In the genomic region with DNA sequence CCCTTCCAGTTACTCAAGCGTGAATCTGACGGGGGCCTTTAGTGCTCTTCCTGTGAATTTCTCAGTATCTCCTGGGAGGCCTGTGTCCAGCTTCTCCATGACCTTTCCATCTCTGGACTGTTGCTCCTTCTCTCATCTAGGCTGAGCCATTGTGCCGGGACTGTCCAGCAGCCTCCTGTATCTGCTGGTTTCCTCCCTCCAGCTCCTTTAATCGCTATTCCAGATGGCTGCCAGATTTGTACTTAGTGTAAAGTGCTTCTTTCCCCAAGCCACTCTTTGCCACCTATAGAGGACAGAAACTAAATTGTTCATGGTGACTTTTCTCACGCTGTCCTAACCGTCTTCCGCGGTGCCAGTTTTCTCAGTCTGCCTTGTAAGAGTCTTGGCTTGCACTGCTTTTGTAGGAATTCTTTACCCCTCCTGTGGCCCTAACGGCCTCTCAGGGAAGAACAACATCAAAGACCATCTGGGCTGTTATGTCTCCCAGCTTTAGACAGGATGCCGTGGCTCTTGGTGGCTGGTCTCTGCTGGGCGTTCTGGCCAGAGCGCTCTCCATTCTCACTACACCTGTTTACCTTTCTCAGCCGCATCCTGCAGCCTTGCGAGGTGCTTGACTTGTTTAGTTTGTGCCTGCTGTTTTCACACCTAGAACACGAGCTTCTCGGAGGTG, we compare ENCODE assay signal across 9 mouse cellular contexts. TPM values are rescaled to one million over a fixed set of nuclear protein-coding genes. Genes with fewer than 3 reads are reported as not detected.
DNase-seq lines count a peak whose midpoint lies in the region; ATAC-seq and TF ChIP-seq lines count a peak whose summit lies in the region.
"Had no signal": no experiment of that assay in that cellular context is flagged by ENCODE, and none has a peak within 500 bp of the region (broad histone marks: within the 10 kb centered on the region; RNA-seq: fewer than 3 reads in every experiment).

No protein-coding gene starts in this region.

- 0 out of 2 replicates have a peak overlapping the region, but pooled peaks have one; percentile 43 for H3K27ac ChIP-seq in heart, embryonic 10.5 days
- H3K27ac ChIP-seq in embryonic facial prominence, embryonic 15.5 days (replicated peaks): peak overlapping the region; percentile 18
- peak overlapping the region; percentile 9; the same call in 1 of the 2 replicates for H3K27ac ChIP-seq in limb, embryonic 14.5 days (replicated peaks; ENCODE audit: low read depth, low read length)
- H3K27ac ChIP-seq: liver, embryonic 14.5 days; stomach, embryonic 15.5 days had no signal

- no peaks in the 10 kb centered on the region for H3K9me3 ChIP-seq in heart, embryonic 10.5 days
- no peaks in the 10 kb centered on the region for H3K9me3 ChIP-seq in embryonic facial prominence, embryonic 15.5 days (replicated peaks)
- H3K9me3 ChIP-seq in limb, embryonic 14.5 days (ENCODE audit: control insufficient read depth, low read length): no peaks in the 10 kb centered on the region
- H3K9me3 ChIP-seq: stomach, embryonic 15.5 days had no signal

- H3K4me3 ChIP-seq in heart, embryonic 10.5 days: no peak overlapping the region
- no peak overlapping the region for H3K4me3 ChIP-seq in embryonic facial prominence, embryonic 15.5 days (replicated peaks)
- no peak overlapping the region for H3K4me3 ChIP-seq in limb, embryonic 14.5 days (replicated peaks; ENCODE audit: low read length)
- H3K4me3 ChIP-seq: stomach, embryonic 15.5 days had no signal

- no peak for DNase-seq in heart, embryonic 10.5 days (ENCODE audit: low spot score)
- DNase-seq in heart, postnatal 4 days: no peak
- DNase-seq in cerebellum, postnatal 10 days: peak; percentile 23 to 27
- DNase-seq in limb, embryonic 14.5 days (ENCODE audit: low spot score): peak; percentile 41
- no peak for DNase-seq in adrenal gland, postnatal 36 days
- DNase-seq in spleen, adult 18-20 months: no peak

- no peak for ATAC-seq in embryonic facial prominence, embryonic 15.5 days (ENCODE audit: insufficient number of reproducible peaks, low FRiP score, low TSS enrichment, low read depth)
- peak; percentile 48; the same call in 1 of the 2 replicates for ATAC-seq in limb, embryonic 14.5 days (ENCODE audit: low FRiP score, low read depth)

- TF ChIP-seq POLR2A in limb, embryonic 14.5 days (IDR thresholded peaks at IDR 0.05; ENCODE audit: borderline replicate concordance, extremely low read depth, insufficient read depth, insufficient read length): no peak

- no peak overlapping the region for H3K4me2 ChIP-seq in embryonic facial prominence, embryonic 15.5 days (replicated peaks)
- H3K4me2 ChIP-seq in limb, embryonic 14.5 days (replicated peaks; ENCODE audit: low read depth, low read length, severe bottlenecking): no peak overlapping the region
- H3K4me2 ChIP-seq: stomach, embryonic 15.5 days had no signal

- peaks cover 25% of the 10 kb centered on the region for H3K4me1 ChIP-seq in heart, embryonic 10.5 days
- peaks cover 30% of the 10 kb centered on the region for H3K4me1 ChIP-seq in embryonic facial prominence, embryonic 15.5 days
- H3K4me1 ChIP-seq in limb, embryonic 14.5 days (ENCODE audit: control insufficient read depth, insufficient read depth, low read length): peaks cover 30% of the 10 kb centered on the region

- WGBS in heart, embryonic 10.5 days: 68% methylated on average over 16 of the region's 16 CpGs
- 55% methylated on average over 16 of the region's 16 CpGs for WGBS in embryonic facial prominence, embryonic 15.5 days
- WGBS in limb, embryonic 14.5 days: 44% methylated on average over 16 of the region's 16 CpGs

- H3K9ac ChIP-seq in embryonic facial prominence, embryonic 15.5 days: no peak overlapping the region
- H3K9ac ChIP-seq in limb, embryonic 14.5 days (ENCODE audit: low read depth, low read length, severe bottlenecking): no peak overlapping the region
- H3K9ac ChIP-seq: liver, embryonic 14.5 days; stomach, embryonic 15.5 days had no signal

- peaks cover 76% of the 10 kb centered on the region for H3K36me3 ChIP-seq in heart, embryonic 10.5 days
- peaks cover 30% of the 10 kb centered on the region for H3K36me3 ChIP-seq in embryonic facial prominence, embryonic 15.5 days
- H3K36me3 ChIP-seq in limb, embryonic 14.5 days (ENCODE audit: control insufficient read depth, insufficient read depth, low read length): peaks cover 43% of the 10 kb centered on the region

- H3K27me3 ChIP-seq in heart, embryonic 10.5 days (ENCODE audit: insufficient read depth, poor library complexity, severe bottlenecking): no peaks in the 10 kb centered on the region
- no peaks in the 10 kb centered on the region for H3K27me3 ChIP-seq in embryonic facial prominence, embryonic 15.5 days
- no peaks in the 10 kb centered on the region for H3K27me3 ChIP-seq in limb, embryonic 14.5 days (ENCODE audit: control insufficient read depth, insufficient read depth, low read length)
- H3K27me3 ChIP-seq: stomach, embryonic 15.5 days had no signal

RNA-seq across cellular contexts. Expression of gene Myh10, which starts 25.9 kb away (rescaled TPM):
- polyA plus RNA-seq in heart, embryonic 10.5 days (2016; fragmentation: Nextera tagmentation; extraction: Ambion mirVana): 181 and 184 TPM in 2 replicates
- 100 to 1,000 TPM; 165 to 169 TPM for total RNA-seq in heart, postnatal 4 days (2021)
- polyA plus RNA-seq in embryonic facial prominence, embryonic 15.5 days (2015; fragmentation: Nextera tagmentation; extraction: Ambion mirVana): 87.8 and 94.2 TPM in 2 replicates
- 167 and 189 TPM in 2 replicates for polyA plus RNA-seq in limb, embryonic 14.5 days (2012; rRNA removed)
- 129 and 136 TPM in 2 replicates for polyA plus RNA-seq in limb, embryonic 14.5 days (2014; fragmentation: Nextera tagmentation; extraction: Ambion mirVana)
- total RNA-seq in adrenal gland, postnatal 36 days (2021): 10 to 100 TPM; 33.8 to 35.6 TPM

Comparison
In these comparisons a context has a peak if more than half of its experiments do, and no peak if none do; other contexts are left out.
1. DNase-seq: peak in cerebellum, postnatal 10 days (2 of 2) and limb, embryonic 14.5 days (single experiment); none in heart, embryonic 10.5 days (single experiment), heart, postnatal 4 days (single experiment), adrenal gland, postnatal 36 days (0 of 2) and spleen, adult 18-20 months (0 of 2).
2. Peak in every context shown above with its lines, with median percentiles within 50 percentile points of each other: H3K27ac ChIP-seq.